In genomic region chr8:88571434-88572184, GRCm38 (mm10) we compare ENCODE assay signal across 9 mouse cellular contexts. TPM values are rescaled to one million over a fixed set of nuclear protein-coding genes. Genes with fewer than 3 reads are reported as not detected.
A peak's percentile ranks its signal among the peaks of the same experiment; 100 is the strongest.
DNase-seq lines count a peak whose midpoint lies in the region; ATAC-seq and TF ChIP-seq lines count a peak whose summit lies in the region.
"Had no signal": no experiment of that assay in that cellular context is flagged by ENCODE, and none has a peak within 500 bp of the region (broad histone marks: within the 10 kb centered on the region; RNA-seq: fewer than 3 reads in every experiment).

No protein-coding gene starts in this region.

- CTCF ChIA-PET in Patski (lab: Charles Lee), result no interaction called here

- ATAC-seq in kidney, embryonic 14.5 days (ENCODE audit: low FRiP score, low TSS enrichment), result no peak
- ATAC-seq in Patski, result no peak
- ATAC-seq in erythroid progenitor cell, adult 5-6 weeks (replicated peaks; ENCODE audit: low FRiP score, poor library complexity, severe bottlenecking), result no peak

- H3K9me3 ChIP-seq in kidney, embryonic 14.5 days (ENCODE audit: control insufficient read depth, low read length), result no peaks in the 10 kb centered on the region
- H3K9me3 ChIP-seq: hindbrain, embryonic 15.5 days had no signal

- no peak overlapping the region for H3K4me2 ChIP-seq in kidney, embryonic 14.5 days (replicated peaks; ENCODE audit: low read depth, low read length)
- H3K4me2 ChIP-seq: hindbrain, embryonic 15.5 days had no signal

- H3K4me3 ChIP-seq in kidney, embryonic 14.5 days (ENCODE audit: low read length), result no peak overlapping the region
- no peak overlapping the region for H3K4me3 ChIP-seq in kidney, adult 2 months (ENCODE audit: insufficient read depth, low read depth, low read length)
- no peak overlapping the region for H3K4me3 ChIP-seq in left cerebral cortex, adult 2 months
- H3K4me3 ChIP-seq: hindbrain, embryonic 15.5 days had no signal

- 0 out of 2 replicates have a peak, but pooled peaks cover 3% of the 10 kb centered on the region for H3K36me3 ChIP-seq in kidney, embryonic 14.5 days (ENCODE audit: control insufficient read depth, insufficient read depth, low read length)
- no peaks in the 10 kb centered on the region for H3K36me3 ChIP-seq in kidney, adult 2 months (ENCODE audit: control insufficient read depth, insufficient read depth, low read length)
- H3K36me3 ChIP-seq: hindbrain, embryonic 15.5 days had no signal

- H3K27me3 ChIP-seq in kidney, embryonic 14.5 days (ENCODE audit: control insufficient read depth, insufficient read depth, low read length), result no peaks in the 10 kb centered on the region
- H3K27me3 ChIP-seq in kidney, adult 2 months (replicated peaks; ENCODE audit: control insufficient read depth, insufficient read depth, low read length), result no peaks in the 10 kb centered on the region
- no peaks in the 10 kb centered on the region for H3K27me3 ChIP-seq in Patski
- H3K27me3 ChIP-seq: hindbrain, embryonic 15.5 days had no signal

- POLR2A ChIA-PET in Patski (lab: Charles Lee), result interaction anchor here (1.2 kb wide), 1 partner anchor 12 kb away, joined by 3 read pairs; no protein-coding TSS in a partner anchor

- WGBS in kidney, embryonic 14.5 days, result 73% methylated on average over 14 of the region's 14 CpGs
- WGBS in kidney, adult 2 months, result 73% methylated on average over 14 of the region's 14 CpGs

- no peak overlapping the region for H3K9ac ChIP-seq in kidney, embryonic 14.5 days (ENCODE audit: low read depth, low read length)
- H3K9ac ChIP-seq: hindbrain, embryonic 15.5 days had no signal

- peaks cover 55% of the 10 kb centered on the region for H3K4me1 ChIP-seq in kidney, embryonic 14.5 days (ENCODE audit: control insufficient read depth, insufficient read depth, low read length)
- no peaks in the 10 kb centered on the region for H3K4me1 ChIP-seq in kidney, adult 2 months (ENCODE audit: control insufficient read depth, insufficient read depth, low read length)

- peak overlapping the region; percentile 96 for H3K27ac ChIP-seq in kidney, embryonic 14.5 days (ENCODE audit: low read depth, low read length)
- H3K27ac ChIP-seq in kidney, adult 2 months (ENCODE audit: insufficient read depth, low read depth, low read length), result no peak overlapping the region
- H3K27ac ChIP-seq in left cerebral cortex, adult 2 months, result no peak overlapping the region
- H3K27ac ChIP-seq: hindbrain, embryonic 15.5 days had no signal

- no peak for TF ChIP-seq POLR2A in kidney, adult 2 months (IDR thresholded peaks at IDR 0.05; ENCODE audit: low read depth, low read length)

- intact Hi-C loops in left cerebral cortex, adult 2 months (cut with DNase I), result no loop called here

- no peak for DNase-seq in kidney, adult 2 months
- peak; percentile 33 for DNase-seq in Patski (ENCODE audit: low read depth, low spot score)
- DNase-seq in cerebellum, postnatal 14 days, result peak; percentile 78 to 79
- DNase-seq in kidney, postnatal 14 days, result peak; percentile 54
- DNase-seq in layer of hippocampus, postnatal 25 days (ENCODE audit: extremely low spot score in 1 of 2, low spot score in 1 of 2), result no peak
- no peak for DNase-seq in left cerebral cortex, adult 2 months (ENCODE audit: extremely low spot score in 1 of 2, low spot score in 2 of 2)

- TF ChIP-seq CTCF in kidney, adult 2 months (conservative IDR thresholded peaks at IDR 0.05; ENCODE audit: insufficient read depth, insufficient read length, low read depth, low read length), result no peak
- TF ChIP-seq CTCF in Patski (IDR thresholded peaks at IDR 0.05), result no peak
- no peak for TF ChIP-seq CTCF in left cerebral cortex, adult 2 months (IDR thresholded peaks at IDR 0.05)

- in situ Hi-C loops in Patski (cut with MboI; ENCODE audit: low pct_unique_long_range_greater_than_20kb), result no loop called here

RNA-seq across cellular contexts. Expression of gene Nkd1, which starts 50.5 kb away (rescaled TPM):
- polyA plus RNA-seq in kidney, embryonic 14.5 days (2014; fragmentation: Nextera tagmentation; extraction: Ambion mirVana), result 52.4 and 60.9 TPM in 2 replicates
- polyA plus RNA-seq in kidney, adult 2 months (2012; rRNA removed), result 8.6 and 9.6 TPM in 2 replicates
- 0.04 TPM for polyA plus RNA-seq in Patski (2021)
- not detected in 2 replicates for total RNA-seq in erythroid progenitor cell, adult 5-6 weeks (2015; ENCODE audit: low replicate concordance)
- total RNA-seq in erythroid progenitor cell, adult 5-6 weeks (2017; ENCODE audit: low replicate concordance), result not detected in 2 replicates
- 10 to 100 TPM; 10.8 to 15.0 TPM for total RNA-seq in layer of hippocampus, postnatal 25 days (2021)
- 10 to 100 TPM; 13.7 to 14.1 TPM for total RNA-seq in left cerebral cortex, adult 2 months (2021)

Comparison
In these comparisons a context has a peak if more than half of its experiments do, and no peak if none do; other contexts are left out.
1. DNase-seq: peak in Patski (single experiment), cerebellum, postnatal 14 days (2 of 2) and kidney, postnatal 14 days (single experiment); none in kidney, adult 2 months (single experiment), layer of hippocampus, postnatal 25 days (0 of 2) and left cerebral cortex, adult 2 months (0 of 2).
2. RNA of gene Nkd1, which starts 50.5 kb away (total RNA-seq): 10.8 to 15.0 TPM in layer of hippocampus, postnatal 25 days and 13.7 to 14.1 TPM in left cerebral cortex, adult 2 months; not detected in erythroid progenitor cell, adult 5-6 weeks; every median in the first group is over 4 times any median in the second.